ENCODE assay signal across 8 mouse cellular contexts in the genomic region with DNA sequence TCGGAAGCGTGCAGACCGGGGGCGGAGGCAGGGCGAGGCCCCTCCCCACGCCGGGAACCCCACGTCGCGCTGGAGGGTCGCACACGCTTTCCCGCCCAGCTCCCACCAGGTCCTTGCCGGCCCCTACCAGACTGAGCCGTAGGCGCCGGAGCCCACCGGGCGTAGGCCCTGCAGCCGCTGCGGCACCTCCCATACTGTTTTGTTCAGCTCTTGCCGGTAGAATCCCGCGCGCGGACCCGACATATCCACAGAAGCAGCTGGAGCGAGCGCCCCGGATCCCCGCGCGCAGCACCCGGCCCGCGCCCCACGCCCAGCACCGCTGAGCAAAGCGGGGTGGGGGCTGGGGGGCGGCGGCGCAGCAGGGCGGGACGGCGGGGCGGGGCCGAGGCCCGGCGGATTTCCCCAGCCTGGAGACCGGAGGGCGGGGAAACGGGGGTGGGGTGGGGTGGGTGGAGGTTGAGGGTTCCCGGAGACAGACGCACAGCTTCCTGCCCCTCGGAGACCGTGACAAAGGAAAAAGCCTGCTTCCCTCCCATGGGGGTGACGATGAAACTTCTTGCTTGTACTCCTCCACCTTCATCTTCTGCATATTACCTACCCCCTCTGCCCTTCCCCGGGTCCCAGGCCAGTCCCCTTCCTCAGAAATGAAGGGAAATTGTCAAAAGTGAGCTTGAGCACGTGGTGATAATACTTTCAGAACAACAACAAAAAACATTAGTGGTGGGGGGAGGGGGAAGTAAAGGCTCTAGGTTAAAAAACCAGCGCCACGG. TPM values are rescaled to one million over a fixed set of nuclear protein-coding genes. Genes with fewer than 3 reads are reported as not detected.
DNase-seq lines count a peak whose midpoint lies in the region; ATAC-seq and TF ChIP-seq lines count a peak whose summit lies in the region.

Mapk11 (minus strand) TSS at position 358 of the 770 bp plus-strand sequence.

- peak within 1 kb of the TSS; percentile 29 for H3ac ChIP-seq in myocyte (ENCODE audit: control insufficient read depth, insufficient read length)

- H3K9ac ChIP-seq in intestine, postnatal 0 days (ENCODE audit: low read depth, low read length), result peak within 1 kb of the TSS; percentile 46
- H3K9ac ChIP-seq in liver, adult 2 months (ENCODE audit: low read depth, low read length), result peak within 1 kb of the TSS; percentile 74

- no peak for TF ChIP-seq CTCF in intestine, postnatal 0 days (IDR thresholded peaks at IDR 0.05; ENCODE audit: low read depth)
- TF ChIP-seq CTCF in liver, adult 2 months (IDR thresholded peaks at IDR 0.05; ENCODE audit: low read depth, low read length), result no peak

- peak; percentile 50 for ATAC-seq in granulocyte monocyte progenitor cell, adult 5-6 weeks (replicated peaks; ENCODE audit: poor library complexity, severe bottlenecking)
- ATAC-seq in intestine, postnatal 0 days, result peak; percentile 34; the same call in 1 of the 2 replicates

- under 1% methylated on average over 50 of the region's 61 CpGs for WGBS in intestine, postnatal 0 days
- under 1% methylated on average over 53 of the region's 61 CpGs for WGBS in liver, adult 2 months

- peaks cover 3% of the 10 kb centered on the region; the same call in 1 of the 2 replicates for H3K4me1 ChIP-seq in intestine, postnatal 0 days (replicated peaks; ENCODE audit: control insufficient read depth, insufficient read depth, low read length)
- H3K4me1 ChIP-seq in liver, adult 2 months (ENCODE audit: control insufficient read depth, insufficient read depth, low read length), result peaks cover 2% of the 10 kb centered on the region; the same call in 1 of the 2 replicates

- peaks cover 48% of the 10 kb centered on the region for H3K27me3 ChIP-seq in intestine, postnatal 0 days (replicated peaks; ENCODE audit: control insufficient read depth, insufficient read depth, low read length)
- peaks cover 22% of the 10 kb centered on the region for H3K27me3 ChIP-seq in liver, adult 2 months (ENCODE audit: control insufficient read depth, insufficient read depth, low read length)
- no peaks in the 10 kb centered on the region for H3K27me3 ChIP-seq in myocyte (ENCODE audit: control insufficient read depth, insufficient read depth, insufficient read length)

- no peak within 1 kb of the TSS for H3K27ac ChIP-seq in intestine, postnatal 0 days (ENCODE audit: low read depth, low read length)
- H3K27ac ChIP-seq in liver, adult 2 months (replicated peaks; ENCODE audit: insufficient read depth, low read depth, low read length), result no peak within 1 kb of the TSS

- peak within 1 kb of the TSS; percentile 92 for H3K4me2 ChIP-seq in intestine, postnatal 0 days (replicated peaks; ENCODE audit: low read depth)
- peak within 1 kb of the TSS; percentile 86 for H3K4me2 ChIP-seq in myocyte (ENCODE audit: low read depth)

- no peaks in the 10 kb centered on the region for H3K79me2 ChIP-seq in liver, adult 2 months (ENCODE audit: control insufficient read depth, insufficient read depth, low read length)
- H3K79me2 ChIP-seq in myocyte (ENCODE audit: control insufficient read depth, insufficient read depth), result no peaks in the 10 kb centered on the region

- DNase-seq in cerebellum, postnatal 14 days, result peak; percentile 46 to 53
- DNase-seq in cerebellum, adult 9-11 months, result no peak
- peak; percentile 57 for DNase-seq in adrenal gland, postnatal 10 days
- no peak for DNase-seq in liver, adult 2 months (ENCODE audit: extremely low read depth, low read depth, low spot score)
- DNase-seq in yolk sac, embryonic 10.5 days (ENCODE audit: low spot score), result peak; percentile 61

- H3K9me3 ChIP-seq in intestine, postnatal 0 days (ENCODE audit: control insufficient read depth), result no peaks in the 10 kb centered on the region

- TF ChIP-seq POLR2A in liver, adult 2 months (IDR thresholded peaks at IDR 0.05; ENCODE audit: extremely low read depth, insufficient read depth, low read length), result no peak
- TF ChIP-seq POLR2A in myocyte (IDR thresholded peaks at IDR 0.05; ENCODE audit: insufficient read length, low read depth), result peak; percentile 55

- H3K4me3 ChIP-seq in intestine, postnatal 0 days (ENCODE audit: low read depth, low read length), result peak within 1 kb of the TSS; percentile 65
- peak within 1 kb of the TSS; percentile 86 for H3K4me3 ChIP-seq in liver, adult 2 months (ENCODE audit: insufficient read depth, low read depth, low read length)
- peak within 1 kb of the TSS; percentile 30 for H3K4me3 ChIP-seq in myocyte

- H3K36me3 ChIP-seq in intestine, postnatal 0 days (ENCODE audit: control insufficient read depth, insufficient read depth), result 0 out of 2 replicates have a peak, but pooled peaks cover 3% of the 10 kb centered on the region
- H3K36me3 ChIP-seq in liver, adult 2 months (ENCODE audit: control insufficient read depth, insufficient read depth, low read length), result no peaks in the 10 kb centered on the region
- H3K36me3 ChIP-seq in myocyte (ENCODE audit: control insufficient read depth, insufficient read depth), result peaks cover under 1% of the 10 kb centered on the region

TF ChIP-seq in myocyte, 11 proteins besides CTCF, POLR2A, EP300 and RAD21:
- TF ChIP-seq MYOG (IDR thresholded peaks at IDR 0.05; ENCODE audit: control insufficient read depth in 1 of 3, insufficient read depth in 1 of 3, insufficient read length in 2 of 3, low read depth in 2 of 3) (peak in 1 of 3 experiments; percentile 1), E2F4 (IDR thresholded peaks at IDR 0.05; ENCODE audit: insufficient read depth) (no peak)
TF ChIP-seq in myocyte: peak in this region for 1.

RNA-seq across cellular contexts. Expression of gene Mapk11, which starts in this region (rescaled TPM):
- 1 to 10 TPM; 5.1 to 7.3 TPM for total RNA-seq in adrenal gland, postnatal 10 days (2021)
- not detected in 2 replicates for total RNA-seq in granulocyte monocyte progenitor cell, adult 5-6 weeks (2014; fragmentation: Nextera tagmentation)
- total RNA-seq in granulocyte monocyte progenitor cell, adult 5-6 weeks (2017), result not detected in 2 replicates
- polyA plus RNA-seq in intestine, postnatal 0 days (2015; fragmentation: Nextera tagmentation; extraction: Ambion mirVana), result 1.6 and 1.9 TPM in 2 replicates
- 0.74 and 1.1 TPM in 2 replicates for total RNA-seq in liver, adult 2 months (2014; rRNA removed)
- polyA plus RNA-seq in liver, adult 2 months (2012; rRNA removed), result 1.1 and 1.3 TPM in 2 replicates
- polyA plus RNA-seq in myocyte (2012; fragmentation: generic; extraction: Trizol), result 9.1 TPM

Comparison
In these comparisons a context has a peak if more than half of its experiments do, and no peak if none do; other contexts are left out.
1. DNase-seq: peak in cerebellum, postnatal 14 days (2 of 2), adrenal gland, postnatal 10 days (single experiment) and yolk sac, embryonic 10.5 days (single experiment); none in cerebellum, adult 9-11 months (single experiment) and liver, adult 2 months (single experiment).
2. Peak in ATAC-seq in granulocyte monocyte progenitor cell, adult 5-6 weeks; RNA of the gene not detected or under 1 TPM.
3. H3K4me3 ChIP-seq: peak in every context shown above with its lines; median percentile 86 in liver, adult 2 months; 65 in intestine, postnatal 0 days; 30 in myocyte.